35 mouse cellular contexts compared by ENCODE assay signal in the genomic region with DNA sequence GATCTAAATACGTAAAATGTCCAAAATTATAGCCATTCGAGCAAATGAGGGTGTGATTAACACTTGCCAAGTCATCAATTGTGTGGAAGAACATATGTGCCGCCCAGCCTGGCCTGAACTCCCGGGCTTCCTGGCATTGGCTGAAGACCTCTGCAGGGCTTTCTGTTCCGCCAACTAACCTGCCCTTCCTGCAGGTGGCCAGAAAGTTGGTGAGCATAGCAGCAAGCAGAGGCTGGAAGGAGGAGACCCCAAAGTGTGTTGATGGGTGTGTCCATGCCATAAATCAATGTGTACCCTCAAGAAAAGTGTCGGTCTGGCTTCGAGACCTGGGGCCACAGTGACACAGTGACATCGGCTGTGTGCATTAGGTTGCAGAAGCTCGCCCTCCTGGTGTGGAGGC. TPM values are rescaled to one million over a fixed set of nuclear protein-coding genes. Genes with fewer than 3 reads are reported as not detected.
DNase-seq lines count a peak whose midpoint lies in the region; TF ChIP-seq lines count a peak whose summit lies in the region.
"Had no signal": no experiment of that assay in that cellular context is flagged by ENCODE, and none has a peak within 500 bp of the region (broad histone marks: within the 10 kb centered on the region; RNA-seq: fewer than 3 reads in every experiment).

No protein-coding gene starts in this region.

- intact Hi-C loops in heart, postnatal 14 days (cut with DNase I), result no loop called here

- TF ChIP-seq POLR2A in cerebellum, adult 2 months (IDR thresholded peaks at IDR 0.05; ENCODE audit: borderline replicate concordance, insufficient read depth, low read length), result no peak

- WGBS in cerebellum, adult 2 months, result 19% methylated on average over 9 of the region's 9 CpGs

- no peaks in the 10 kb centered on the region for H3K27me3 ChIP-seq in cerebellum, adult 2 months (ENCODE audit: control insufficient read depth, insufficient read depth, low read length)
- H3K27me3 ChIP-seq: embryonic facial prominence, embryonic 12.5 days; hindbrain, embryonic 13.5 days had no signal

- TF ChIP-seq CTCF in cerebellum, adult 2 months (IDR thresholded peaks at IDR 0.05; ENCODE audit: borderline replicate concordance, insufficient read depth, low read depth, low read length), result peak; percentile 24; the same call in 1 of the 2 replicates

- peaks cover 38% of the 10 kb centered on the region for H3K4me1 ChIP-seq in cerebellum, adult 2 months (ENCODE audit: control insufficient read depth, insufficient read depth, low read length)

- no peak overlapping the region for H3K4me3 ChIP-seq in cerebellum, adult 2 months (replicated peaks; ENCODE audit: insufficient read depth, low read depth, low read length)
- H3K4me3 ChIP-seq: embryonic facial prominence, embryonic 12.5 days; embryonic facial prominence, embryonic 15.5 days; gastrocnemius, adult 2 months; hindbrain, embryonic 10.5 days; hindbrain, embryonic 13.5 days; intestine, embryonic 15.5 days had no signal

- peak overlapping the region; percentile 35 for H3K27ac ChIP-seq in cerebellum, adult 2 months (ENCODE audit: insufficient read depth, low read length)
- H3K27ac ChIP-seq: embryonic facial prominence, embryonic 12.5 days; embryonic facial prominence, embryonic 15.5 days; gastrocnemius, adult 2 months; hindbrain, embryonic 10.5 days; hindbrain, embryonic 13.5 days; intestine, embryonic 15.5 days had no signal

- peak; percentile 53 for DNase-seq in cerebellum, adult 11 months
- DNase-seq in cerebellum, postnatal 14 days, result no peak
- DNase-seq in brain, adult 2 months (ENCODE audit: low read depth, low spot score), result peak; percentile 85
- peak; percentile 67 to 81 for DNase-seq in cerebellum, adult 2 months
- DNase-seq in cerebellum, postnatal 25 days, result peak; percentile 61
- no peak for DNase-seq in kidney, postnatal 10 days
- DNase-seq in heart, postnatal 14 days, result no peak
- DNase-seq: adrenal gland, postnatal 10 days; adrenal gland, postnatal 36 days; B cell, adult 2 months; forebrain, postnatal 0 days; gastrocnemius, adult 2 months; gastrocnemius, postnatal 14 days; heart, adult 11 months; heart, postnatal 36 days; kidney, adult 18-20 months had no signal

RNA-seq across cellular contexts. Expression of gene Zdhhc25, which starts 34.8 kb away (rescaled TPM):
- not detected in 2 replicates for polyA plus RNA-seq in cerebellum, adult 2 months (2012; rRNA removed)
- total RNA-seq in heart, postnatal 14 days (2021), result not detected
- total RNA-seq: adrenal gland, adult 18-20 months; adrenal gland, postnatal 10 days; adrenal gland, postnatal 36 days; CH12.LX; common myeloid progenitor, adult 5-6 weeks; forebrain, postnatal 0 days; gastrocnemius, adult 2 months; gastrocnemius, postnatal 14 days; gastrocnemius, postnatal 4 days; heart, adult 8-10 months; heart, postnatal 36 days had no signal
- polyA plus RNA-seq: embryonic facial prominence, embryonic 12.5 days; embryonic facial prominence, embryonic 15.5 days; forebrain, embryonic 11.5 days; forebrain, embryonic 14.5 days; forebrain, postnatal 0 days; frontal cortex, adult 2 months; G1E; heart, embryonic 11.5 days; heart, embryonic 14.5 days; heart, postnatal 0 days; hindbrain, embryonic 10.5 days; hindbrain, embryonic 13.5 days; hindbrain, embryonic 16.5 days; intestine, embryonic 15.5 days; Patski had no signal

Comparison
In these comparisons a context has a peak if more than half of its experiments do, and no peak if none do; other contexts are left out.
1. DNase-seq: peak in cerebellum, adult 11 months (single experiment), brain, adult 2 months (single experiment), cerebellum, adult 2 months (2 of 2) and cerebellum, postnatal 25 days (2 of 2); none in cerebellum, postnatal 14 days (0 of 2), kidney, postnatal 10 days (single experiment) and heart, postnatal 14 days (0 of 2).